ENCODE assay signal across 10 mouse cellular contexts in genomic region chr6:129095166-129095565, GRCm38 (mm10). TPM values are rescaled to one million over a fixed set of nuclear protein-coding genes. Genes with fewer than 3 reads are reported as not detected.
DNase-seq lines count a peak whose midpoint lies in the region; ATAC-seq and TF ChIP-seq lines count a peak whose summit lies in the region.
"Had no signal": no experiment of that assay in that cellular context is flagged by ENCODE, and none has a peak within 500 bp of the region (broad histone marks: within the 10 kb centered on the region; RNA-seq: fewer than 3 reads in every experiment).

No protein-coding gene starts in this region.

- intact Hi-C loops in gastrocnemius, adult 2 months (cut with DNase I) = loop anchor here (2.0 to 10.0 kb wide), 2 partner anchors 144 to 270 kb away; no protein-coding TSS in a partner anchor

- no peak for TF ChIP-seq POLR2A in thymus, adult 2 months (IDR thresholded peaks at IDR 0.05; ENCODE audit: control insufficient read depth, extremely low read depth, insufficient read depth, low read length, poor library complexity)
- no peak for TF ChIP-seq POLR2A in kidney, adult 2 months (IDR thresholded peaks at IDR 0.05; ENCODE audit: low read depth, low read length)

- H3K27ac ChIP-seq in gastrocnemius, adult 2 months = peak overlapping the region; percentile 73
- no peak overlapping the region for H3K27ac ChIP-seq in thymus, adult 2 months (ENCODE audit: control insufficient read depth, insufficient read depth, low read length)
- H3K27ac ChIP-seq in kidney, adult 2 months (ENCODE audit: insufficient read depth, low read depth, low read length) = peak overlapping the region; percentile 30

- H3K27me3 ChIP-seq in thymus, adult 2 months (ENCODE audit: control insufficient read depth, insufficient read depth, low read length) = no peaks in the 10 kb centered on the region
- H3K27me3 ChIP-seq in kidney, adult 2 months (replicated peaks; ENCODE audit: control insufficient read depth, insufficient read depth, low read length) = no peaks in the 10 kb centered on the region

- TF ChIP-seq CTCF in gastrocnemius, adult 2 months (IDR thresholded peaks at IDR 0.05) = peak; percentile 94; the same call in 1 of the 2 replicates
- no peak for TF ChIP-seq CTCF in thymus, adult 2 months (IDR thresholded peaks at IDR 0.05; ENCODE audit: borderline replicate concordance, control insufficient read depth, extremely low read depth, insufficient read depth, low read length, poor library complexity)
- 0 out of 2 replicates have a peak, but pooled peaks have one; percentile 29 for TF ChIP-seq CTCF in kidney, adult 2 months (conservative IDR thresholded peaks at IDR 0.05; ENCODE audit: insufficient read depth, insufficient read length, low read depth, low read length)

- H3K4me1 ChIP-seq in thymus, adult 2 months (replicated peaks; ENCODE audit: control insufficient read depth, insufficient read depth, low read length) = no peaks in the 10 kb centered on the region
- H3K4me1 ChIP-seq in kidney, adult 2 months (ENCODE audit: control insufficient read depth, insufficient read depth, low read length) = no peaks in the 10 kb centered on the region; the same call in 1 of the 2 replicates

- peak; percentile 65 for ATAC-seq in erythroid progenitor cell, adult 5-6 weeks (replicated peaks; ENCODE audit: low FRiP score, poor library complexity, severe bottlenecking)

- no peaks in the 10 kb centered on the region for H3K36me3 ChIP-seq in thymus, adult 2 months (ENCODE audit: control insufficient read depth, insufficient read depth, low read length)
- H3K36me3 ChIP-seq in kidney, adult 2 months (ENCODE audit: control insufficient read depth, insufficient read depth, low read length) = no peaks in the 10 kb centered on the region

- no peak for DNase-seq in gastrocnemius, adult 2 months
- no peak for DNase-seq in gastrocnemius, postnatal 4 days (ENCODE audit: low spot score in 2 of 2)
- peak; percentile 34 for DNase-seq in thymus, adult 2 months
- no peak for DNase-seq in thymus, postnatal 4 days
- peak; percentile 81 for DNase-seq in kidney, adult 2 months
- peak; percentile 73 for DNase-seq in lung, postnatal 25 days (ENCODE audit: low spot score)
- no peak for DNase-seq in ovary, adult 18-20 months (ENCODE audit: low spot score)

- H3K4me3 ChIP-seq in gastrocnemius, adult 2 months = no peak overlapping the region
- no peak overlapping the region for H3K4me3 ChIP-seq in thymus, adult 2 months (ENCODE audit: control insufficient read depth, insufficient read depth, low read length)
- no peak overlapping the region for H3K4me3 ChIP-seq in kidney, adult 2 months (ENCODE audit: insufficient read depth, low read depth, low read length)

RNA-seq across cellular contexts. Expression of gene Clec2e, which starts 5.5 kb away (rescaled TPM):
- under 1 TPM; 0.11 to 0.23 TPM for total RNA-seq in gastrocnemius, adult 2 months (2021)
- total RNA-seq in gastrocnemius, postnatal 4 days (2021) = under 1 TPM; 0.29 to 0.47 TPM
- 0.15 TPM in 1 of 2 replicates, not detected in the other for polyA plus RNA-seq in thymus, adult 2 months (2012; rRNA removed)
- not detected in 2 replicates for total RNA-seq in erythroid progenitor cell, adult 5-6 weeks (2015; ENCODE audit: low replicate concordance)
- total RNA-seq in erythroid progenitor cell, adult 5-6 weeks (2017; ENCODE audit: low replicate concordance) = not detected in 2 replicates
- polyA plus RNA-seq in kidney, adult 2 months (2012; rRNA removed) = 0.05 TPM in 1 of 2 replicates, not detected in the other
- total RNA-seq: layer of hippocampus, postnatal 10 days had no signal
- polyA plus RNA-seq: stomach, embryonic 14.5 days had no signal

RNA-seq across cellular contexts. Expression of gene Klrb1f, which starts 49.5 kb away (rescaled TPM):
- total RNA-seq in gastrocnemius, adult 2 months (2021) = not detected
- not detected for total RNA-seq in gastrocnemius, postnatal 4 days (2021)
- polyA plus RNA-seq in thymus, adult 2 months (2012; rRNA removed) = 0.64 and 1.0 TPM in 2 replicates
- 1.4 and 14.7 TPM in 2 replicates for total RNA-seq in erythroid progenitor cell, adult 5-6 weeks (2015; ENCODE audit: low replicate concordance)
- total RNA-seq in erythroid progenitor cell, adult 5-6 weeks (2017; ENCODE audit: low replicate concordance) = 2.7 and 4.1 TPM in 2 replicates
- polyA plus RNA-seq in kidney, adult 2 months (2012; rRNA removed) = 0.16 and 0.65 TPM in 2 replicates
- total RNA-seq: layer of hippocampus, postnatal 10 days had no signal

Comparison
In these comparisons a context has a peak if more than half of its experiments do, and no peak if none do; other contexts are left out.
1. DNase-seq: peak in thymus, adult 2 months (single experiment), kidney, adult 2 months (single experiment) and lung, postnatal 25 days (single experiment); none in gastrocnemius, adult 2 months (single experiment), gastrocnemius, postnatal 4 days (0 of 2), thymus, postnatal 4 days (single experiment) and ovary, adult 18-20 months (single experiment).